Mouse (Mus musculus): Measurements from ENCODE around the gene Paqr5. TPM values are rescaled to one million over a fixed set of nuclear protein-coding genes. Genes with fewer than 3 reads are reported as not detected.

Gene Paqr5
- polyA plus RNA-seq, 1 experiment, result not detected

DNA sequence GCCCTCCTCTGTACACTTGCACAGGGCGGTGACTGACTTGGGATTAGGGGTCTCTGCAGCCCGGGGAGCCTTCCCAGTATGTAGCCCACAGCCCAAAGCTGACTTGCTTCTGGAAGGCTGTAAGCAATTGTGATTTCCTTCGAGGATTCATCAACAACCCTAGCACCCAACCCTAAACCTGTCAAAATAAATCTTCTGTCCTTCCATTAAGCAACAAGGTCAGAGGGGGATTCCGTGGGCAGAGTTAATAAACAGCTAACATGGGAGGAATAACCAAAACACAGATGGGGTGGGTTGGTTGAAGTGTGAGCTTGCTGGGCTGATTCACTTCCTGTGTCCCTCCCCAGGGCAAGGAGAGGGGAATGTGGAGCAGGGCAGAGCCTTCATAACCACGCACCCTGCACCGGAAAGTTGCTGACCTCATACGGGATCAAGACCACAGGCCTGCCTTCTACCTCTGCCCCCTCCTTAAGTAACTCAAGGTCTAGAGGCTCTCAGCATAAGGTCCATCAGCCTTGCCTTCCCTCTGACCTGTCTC is 5.0 kb downstream of the Paqr5 start:
- TF ChIP-seq GATA1 (IDR thresholded peaks at IDR 0.05; ENCODE audit: low read length), result no peak

DNA sequence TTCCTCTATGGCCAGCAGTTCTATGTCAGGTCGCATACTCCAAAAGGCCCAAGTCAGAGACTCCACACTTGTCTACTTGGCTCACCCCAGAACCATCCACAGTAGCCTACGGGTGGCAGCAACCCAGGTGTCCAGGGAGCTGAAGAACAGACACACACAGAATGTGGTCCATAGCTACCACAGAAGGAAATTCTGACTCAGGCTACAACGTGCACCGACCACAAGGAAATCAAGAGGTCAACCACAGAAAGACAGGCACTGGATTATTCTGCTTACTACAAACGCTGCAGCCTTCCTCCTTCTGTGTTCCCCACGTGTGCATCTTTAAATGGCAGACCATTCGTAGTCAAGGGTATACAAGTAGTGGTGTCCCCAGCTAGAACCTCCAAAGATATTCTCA is 6.4 kb downstream of the Paqr5 start:
- no peak for TF ChIP-seq GATA1 (IDR thresholded peaks at IDR 0.05; ENCODE audit: low read length)

DNA sequence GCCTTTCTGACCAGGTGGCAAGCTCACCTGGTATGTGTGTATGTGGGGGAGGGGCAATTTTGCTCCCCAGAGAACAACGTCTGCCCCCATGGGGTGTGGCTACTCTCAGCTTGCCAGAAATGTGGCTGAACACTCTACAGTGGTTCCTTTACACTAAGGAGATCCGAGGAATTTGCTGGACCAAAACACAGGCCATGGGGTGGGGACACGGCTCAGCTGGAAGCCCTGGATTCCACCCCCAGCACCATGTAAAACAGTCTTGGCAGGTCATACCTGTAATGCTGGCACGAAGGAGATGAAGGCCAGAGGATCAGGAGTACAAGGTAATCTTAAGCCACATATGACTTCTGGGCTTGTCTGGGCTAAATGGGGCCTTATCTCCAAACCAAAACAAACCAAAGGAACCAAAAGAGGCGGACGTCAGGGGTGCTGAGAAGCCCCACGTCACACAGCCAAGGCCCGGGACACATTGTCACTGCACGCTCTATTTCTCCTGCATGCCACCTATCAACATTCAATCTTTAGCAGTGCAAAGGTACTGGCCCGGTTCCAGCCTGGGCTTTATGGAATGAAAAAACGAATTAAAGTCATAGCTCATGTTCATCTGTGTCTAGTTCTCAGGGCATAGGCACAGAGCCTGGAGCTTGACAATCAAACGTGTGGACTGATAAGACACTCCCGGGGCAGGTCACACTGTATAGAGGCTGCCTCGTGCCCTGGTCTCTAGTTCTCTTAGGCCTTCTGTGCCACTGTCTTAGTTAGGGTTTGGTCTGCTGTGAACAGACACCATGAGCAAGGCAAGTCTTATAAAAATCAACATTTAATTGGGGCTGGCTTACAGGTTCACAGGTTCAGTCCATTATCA is 8.2 kb downstream of the Paqr5 start:
- TF ChIP-seq GATA1 (IDR thresholded peaks at IDR 0.05; ENCODE audit: low read length), result no peak

DNA sequence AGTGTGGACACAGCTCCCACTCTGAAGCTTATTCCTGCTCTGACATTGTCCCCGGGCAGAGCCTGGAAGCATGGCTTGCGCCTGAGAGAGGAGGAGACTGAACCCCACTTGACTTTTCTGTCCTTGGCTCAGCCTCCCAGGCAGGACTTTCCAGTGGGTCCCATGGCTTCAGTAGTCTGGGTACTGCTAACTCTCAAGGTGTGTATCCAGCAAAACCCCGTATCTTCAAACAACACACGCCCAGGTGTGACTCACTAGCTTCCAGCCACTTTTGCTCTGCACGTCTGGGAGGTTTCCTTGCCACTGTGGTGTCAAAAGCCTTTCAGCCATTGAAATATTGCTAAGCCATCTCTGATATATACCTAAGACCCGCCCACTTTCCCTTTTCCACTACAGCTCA is 9.3 kb downstream of the Paqr5 start:
- TF ChIP-seq GATA1 (IDR thresholded peaks at IDR 0.05; ENCODE audit: low read length), result no peak

DNA sequence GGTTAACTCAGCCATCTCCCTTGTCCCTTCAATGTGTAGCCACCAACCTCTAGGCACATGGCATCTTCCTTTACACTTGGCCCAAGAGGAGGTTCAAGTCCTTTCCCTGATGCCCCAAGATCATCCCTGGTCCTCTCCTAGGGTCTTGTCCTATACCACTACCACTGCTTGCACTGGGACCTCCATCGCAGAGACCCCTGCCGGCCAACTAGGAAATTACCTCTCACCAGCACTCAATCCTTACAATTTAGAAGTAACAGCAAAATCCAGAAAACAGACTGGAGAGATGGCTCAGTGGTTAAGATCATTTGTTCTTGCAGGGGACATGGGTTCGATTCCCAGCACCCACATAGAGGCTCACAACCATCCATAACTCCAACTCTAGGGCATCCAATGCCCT is 11.2 kb downstream of the Paqr5 start:
- TF ChIP-seq GATA1 (IDR thresholded peaks at IDR 0.05; ENCODE audit: low read length), result no peak

DNA sequence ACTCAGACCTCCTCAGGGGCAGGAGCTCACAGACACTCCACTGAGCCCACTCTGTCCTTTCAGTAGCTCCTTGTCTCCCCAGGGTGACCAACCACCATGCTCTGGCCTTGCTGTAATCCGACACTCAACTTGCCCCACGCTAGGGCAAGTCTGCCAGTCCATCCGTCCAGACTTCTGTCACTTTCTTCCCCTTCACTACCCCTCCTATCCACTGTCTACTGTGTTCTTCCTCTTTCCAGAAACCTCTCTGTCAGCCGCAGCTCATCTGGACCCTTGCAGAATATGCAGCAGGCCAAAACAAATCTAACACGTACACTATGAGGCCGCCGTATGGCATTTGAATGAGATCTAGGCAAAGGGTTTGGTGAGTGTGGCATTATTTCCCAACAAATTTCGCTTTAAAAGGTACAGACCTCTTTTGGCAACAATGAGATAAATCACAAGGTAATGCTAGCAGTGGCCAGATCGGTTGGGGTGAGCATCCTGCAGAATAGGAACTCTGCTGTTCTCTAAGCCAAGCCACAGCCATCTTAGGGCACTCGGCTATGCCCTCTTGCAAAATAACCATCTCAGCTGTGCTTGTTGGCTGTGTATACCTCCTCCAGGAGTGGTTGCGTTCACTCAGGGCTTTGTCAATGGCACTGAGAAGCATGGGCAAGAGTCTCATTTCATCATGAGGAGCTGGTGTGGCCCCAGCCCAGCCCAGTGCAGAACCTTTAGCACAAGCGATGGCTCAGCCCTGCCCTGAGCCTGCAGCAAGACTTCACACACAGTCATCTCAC is 13.1 kb downstream of the Paqr5 start:
- TF ChIP-seq GATA1 (IDR thresholded peaks at IDR 0.05; ENCODE audit: low read length), result no peak

DNA sequence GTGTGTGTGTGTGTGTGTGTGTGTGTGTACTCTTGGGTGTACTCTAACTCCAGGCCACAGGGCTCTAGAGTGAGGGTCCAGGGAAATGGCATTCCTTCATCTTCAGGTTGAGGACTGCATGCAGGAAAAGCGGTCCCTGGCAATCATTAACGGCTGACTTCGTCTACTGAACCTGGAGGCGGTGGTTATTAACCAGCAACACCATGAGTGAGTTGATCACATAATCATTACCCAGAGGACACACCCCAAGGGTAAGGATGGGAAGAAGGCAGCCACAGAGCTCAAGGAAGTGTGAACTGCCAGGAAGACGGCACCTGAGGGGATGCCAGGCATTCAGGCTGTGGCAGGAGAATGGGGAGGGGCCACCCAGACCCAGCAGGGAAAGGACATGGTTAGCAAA is 18.3 kb downstream of the Paqr5 start:
- no peak for TF ChIP-seq GATA1 (IDR thresholded peaks at IDR 0.05; ENCODE audit: low read length)

DNA sequence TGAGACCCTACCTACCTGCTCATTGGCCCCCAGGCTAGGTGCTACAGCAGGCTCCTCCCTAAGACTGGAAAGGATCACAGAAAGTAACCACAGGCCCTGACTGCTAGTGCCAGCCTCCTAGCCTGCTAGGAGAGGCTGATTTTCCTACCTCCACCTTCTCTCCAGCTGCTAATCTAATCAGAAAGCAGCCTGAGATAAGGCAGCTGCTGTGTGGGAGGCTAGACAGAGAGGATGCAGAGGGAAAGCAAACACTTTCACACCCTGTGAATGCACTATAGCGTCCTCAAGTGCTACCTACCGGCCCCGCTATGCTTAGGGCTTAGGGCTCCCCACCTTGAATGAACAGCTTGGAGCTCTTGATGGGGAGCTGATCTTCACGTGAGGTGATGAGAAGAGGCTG is 19.6 kb downstream of the Paqr5 start:
- no peak for TF ChIP-seq GATA1 (IDR thresholded peaks at IDR 0.05; ENCODE audit: low read length)

DNA sequence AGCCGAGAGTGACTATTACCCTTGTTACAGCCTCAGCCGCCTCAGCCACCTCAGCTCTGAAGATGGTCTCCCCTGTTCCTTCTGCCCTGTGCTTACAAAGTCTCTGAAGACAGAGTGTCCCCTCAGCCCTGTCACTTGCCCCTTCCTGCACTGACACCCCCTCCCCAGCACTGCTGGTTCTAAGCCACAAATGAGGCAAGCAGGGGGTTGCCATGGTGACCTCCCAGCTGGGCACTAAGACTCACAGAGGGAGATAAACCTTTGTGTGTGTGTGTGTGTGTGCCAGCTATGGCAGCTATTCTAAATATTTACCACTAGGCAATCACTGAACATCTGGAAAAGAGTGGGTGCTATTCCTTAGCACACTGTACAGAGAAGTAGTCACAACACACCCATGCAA is 23.0 kb downstream of the Paqr5 start:
- no peak for TF ChIP-seq GATA1 (IDR thresholded peaks at IDR 0.05; ENCODE audit: low read length)

DNA sequence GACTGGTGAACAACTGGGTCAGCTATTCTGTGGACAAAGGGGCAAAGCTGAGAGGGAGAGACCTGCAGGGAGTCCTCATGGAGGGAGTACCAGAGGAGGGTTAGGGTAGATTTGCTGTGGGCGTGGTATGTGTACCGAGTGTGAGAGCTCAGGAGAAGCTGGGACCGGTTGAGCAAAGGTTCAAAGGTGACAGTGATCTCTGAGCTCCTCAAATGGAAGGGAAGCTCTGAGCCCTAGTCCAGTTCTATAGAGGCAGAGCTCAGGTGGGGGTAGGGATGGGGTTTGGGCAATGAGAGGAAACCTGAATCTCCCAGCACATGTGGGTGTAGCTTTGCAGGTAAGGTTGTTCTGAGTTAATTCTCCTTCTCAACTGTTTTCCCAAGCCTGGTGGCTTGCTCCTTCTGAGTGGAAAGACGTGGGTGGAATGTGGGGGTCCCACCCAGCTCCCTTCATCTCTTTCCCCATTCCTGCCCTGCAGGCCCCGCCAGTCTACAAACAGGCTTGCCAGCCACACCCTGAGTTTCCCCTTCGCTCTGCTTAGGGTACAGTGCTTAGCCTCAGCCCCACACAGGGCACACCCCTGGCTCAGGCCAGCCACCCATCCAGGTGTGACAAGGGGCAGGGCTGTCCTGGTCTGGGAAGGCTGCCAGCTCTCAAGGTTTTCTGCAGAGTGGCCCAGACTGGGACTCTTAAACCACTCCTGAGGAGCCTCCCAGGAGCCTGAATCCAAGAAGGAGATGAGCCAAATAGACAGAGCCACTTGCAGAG is 26.8 kb downstream of the Paqr5 start:
- TF ChIP-seq GATA1 (IDR thresholded peaks at IDR 0.05; ENCODE audit: low read length), result no peak

DNA sequence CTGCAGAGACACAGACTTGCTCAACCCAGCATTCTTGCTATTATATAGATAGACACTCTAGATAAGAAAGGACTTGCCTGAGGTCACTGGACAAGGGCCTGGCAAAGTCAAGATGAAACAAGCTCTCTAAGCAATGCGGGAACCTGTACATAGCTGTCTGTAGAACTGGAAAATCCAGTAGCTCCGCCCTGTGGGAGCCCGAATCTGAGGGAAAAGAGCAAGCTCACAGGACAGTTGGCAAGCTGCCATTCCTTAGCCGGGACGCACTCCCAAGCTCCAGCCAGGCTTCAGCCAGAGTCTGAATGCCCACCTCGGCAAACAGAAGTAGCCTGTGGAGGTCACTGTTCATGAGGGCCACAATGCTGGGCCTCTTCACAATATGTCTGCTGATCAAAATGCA is 28.8 kb downstream of the Paqr5 start:
- TF ChIP-seq GATA1 (IDR thresholded peaks at IDR 0.05; ENCODE audit: low read length), result no peak

DNA sequence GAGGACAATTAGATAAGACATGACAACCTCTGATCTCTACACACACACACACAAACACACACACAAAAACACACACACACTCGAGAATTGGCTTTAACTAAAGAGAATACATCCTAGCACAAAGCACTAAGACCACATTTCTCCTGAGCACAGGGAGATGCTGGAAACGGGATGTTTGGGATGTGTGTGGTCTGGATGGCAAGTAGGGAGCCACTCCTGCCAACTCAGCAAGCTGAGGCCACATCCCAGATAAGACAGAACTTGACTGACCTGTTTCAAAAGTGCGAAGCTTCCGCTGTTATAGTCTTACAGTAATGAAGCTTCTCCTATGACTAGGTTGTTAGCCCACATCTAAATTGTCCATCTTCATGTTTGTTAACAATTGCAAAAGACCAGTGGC is 35.5 kb downstream of the Paqr5 start:
- TF ChIP-seq GATA1 (IDR thresholded peaks at IDR 0.05; ENCODE audit: low read length), result no peak

DNA sequence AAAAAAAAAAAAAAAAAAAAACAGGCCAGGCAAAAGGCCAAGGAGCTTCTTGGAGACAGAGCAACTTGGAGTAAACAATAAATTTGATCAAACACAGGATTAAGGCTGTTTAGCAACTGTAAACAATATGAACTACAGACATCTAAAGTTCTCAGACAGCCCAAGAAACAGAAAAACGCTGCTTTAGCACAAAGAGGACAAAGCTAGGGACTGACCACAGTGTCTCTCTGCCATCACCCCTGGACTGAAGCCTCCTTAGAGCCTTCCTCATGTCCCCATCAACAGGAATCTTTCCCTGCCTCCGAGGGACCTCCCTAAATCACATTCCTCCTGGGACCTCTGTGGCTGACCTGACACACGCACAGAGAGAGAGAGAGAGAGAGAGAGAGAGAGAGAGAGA is 35.9 kb downstream of the Paqr5 start:
- TF ChIP-seq GATA1 (IDR thresholded peaks at IDR 0.05; ENCODE audit: low read length), result no peak

DNA sequence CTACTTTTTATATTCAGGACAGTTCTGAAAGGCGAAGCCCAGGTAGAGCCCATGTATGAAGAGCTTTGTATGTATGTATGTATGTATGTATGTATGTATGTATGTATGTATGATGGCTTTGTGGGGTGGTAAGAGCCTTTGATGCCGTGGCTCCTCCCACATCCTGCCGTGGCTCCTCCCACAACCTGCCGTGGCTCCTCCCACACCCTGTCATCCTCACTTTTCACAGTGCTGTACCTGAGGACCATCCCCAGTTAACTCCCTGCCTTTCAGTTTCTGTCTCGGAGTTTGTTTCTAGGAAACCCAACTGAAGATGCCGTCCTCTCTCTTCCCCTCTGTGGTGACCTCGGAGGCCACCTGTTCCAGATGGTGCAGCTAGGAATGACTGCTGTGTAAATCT is 40.6 kb downstream of the Paqr5 start:
- no peak for TF ChIP-seq GATA1 (IDR thresholded peaks at IDR 0.05; ENCODE audit: low read length)

DNA sequence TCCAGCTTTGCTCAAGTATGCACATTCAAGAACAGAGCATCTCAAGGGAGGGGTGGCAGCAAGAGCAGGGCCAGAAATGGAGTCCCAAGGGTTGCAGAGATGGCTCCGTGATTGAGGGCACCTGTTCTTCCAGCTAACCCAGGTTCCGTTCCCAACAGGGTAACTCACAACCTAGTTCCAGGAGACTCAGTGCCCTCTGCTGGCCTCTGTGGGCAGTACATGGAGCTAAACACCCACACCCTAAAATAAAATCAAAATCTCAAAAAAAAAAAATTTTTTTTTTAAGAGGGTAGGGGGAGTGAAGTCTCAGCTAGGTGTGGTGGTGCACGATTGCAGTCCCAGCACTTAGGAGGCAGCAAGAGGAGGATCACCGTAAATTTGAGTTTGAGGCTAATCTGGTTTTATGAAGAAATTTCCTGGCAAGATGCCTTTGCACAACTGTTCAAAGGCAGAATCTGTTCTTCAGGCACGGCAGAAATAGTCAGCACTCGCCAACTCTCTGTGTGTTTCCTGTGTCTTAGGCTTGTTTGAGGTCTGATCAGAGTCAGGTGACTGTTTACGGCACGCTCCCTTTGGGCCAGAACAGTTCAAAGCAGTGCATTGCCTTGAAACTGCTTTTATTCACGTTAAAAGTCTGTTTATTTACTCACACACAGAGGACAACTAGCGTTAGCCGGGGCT is 41.3 kb downstream of the Paqr5 start:
- no peak for TF ChIP-seq GATA1 (IDR thresholded peaks at IDR 0.05; ENCODE audit: low read length)

All from G1E-ER4 (cell line).